Mouse (Mus musculus) hindbrain, embryonic 11.5 days (tissue): Measurements from ENCODE around the gene Atg2a. TPM values are rescaled to one million over a fixed set of nuclear protein-coding genes. Genes with fewer than 3 reads are reported as not detected.

Source experiments
- ATAC-seq: fragments of 200-750 bp; cut with Nextera tagmentation; 2 replicates; pipeline ENCODE4 v1.8.0; 2017; ENCODE audit warnings: mild to moderate bottlenecking, moderate TSS enrichment, moderate library complexity; ENCODE audit not compliant: low FRiP score
- DNase-seq: peaks from one replicate; pipeline ENCODE4 v3.0.0-alpha.2; 2015; ENCODE audit warnings: low spot score
- H3K27ac ChIP-seq: fragments of 300-500 bp; sonication (generic); 2 replicates; pipeline ENCODE4 v1.5.1; 2014; ENCODE audit warnings: mild to moderate bottlenecking, low read depth, low read length
- H3K27me3 ChIP-seq: fragments of 300-500 bp; sonication (generic); 2 replicates; pipeline ENCODE4 v1.6.1; 2014; ENCODE audit warnings: mild to moderate bottlenecking, low read length, moderate library complexity, mixed read lengths; ENCODE audit not compliant: control insufficient read depth, insufficient read depth
- H3K36me3 ChIP-seq: fragments of 300-500 bp; sonication (generic); 2 replicates; pipeline ENCODE4 v1.6.1; 2014; ENCODE audit warnings: mild to moderate bottlenecking, low read length, moderate library complexity, mixed read lengths; ENCODE audit not compliant: control insufficient read depth, insufficient read depth
- H3K4me1 ChIP-seq: fragments of 300-500 bp; sonication (generic); replicated peaks from 2 replicates; pipeline ENCODE4 v1.6.1; 2014; ENCODE audit warnings: low read length, mixed read lengths; ENCODE audit not compliant: control insufficient read depth, insufficient read depth
- H3K4me2 ChIP-seq: fragments of 300-500 bp; sonication (generic); replicated peaks from 2 replicates; pipeline ENCODE4 v1.6.1; 2014; ENCODE audit warnings: mild to moderate bottlenecking, low read depth, low read length
- H3K4me3 ChIP-seq: fragments of 300-500 bp; sonication (generic); 2 replicates; pipeline ENCODE4 v1.5.1; 2014; ENCODE audit warnings: low read depth, low read length
- H3K9ac ChIP-seq: fragments of 300-500 bp; sonication (generic); 2 replicates; pipeline ENCODE4 v1.6.1; 2014; ENCODE audit warnings: low read depth, low read length
- H3K9me3 ChIP-seq: fragments of 300-500 bp; sonication (generic); 2 replicates; pipeline ENCODE4 v1.6.1; 2016; ENCODE audit warnings: low read length; ENCODE audit not compliant: control insufficient read depth
- WGBS: fragments of 180-500 bp; shearing (Covaris S2); extraction: QIAGEN DNeasy Blood & Tissue Kit; methylation state at CpG from one replicate; pipeline ENCODE4 v1.1.7; 2014; 5-methylcytosine and 5-hydroxymethylcytosine counted together
- polyA plus RNA-seq: library from polyadenylated mRNA; unstranded; fragments of >200 nt; fragmentation: Nextera tagmentation; extraction: Ambion mirVana; gene quantifications from 2 replicates; pipeline ENCODE4 v1.2.1, GENCODE M21; 2014

Gene Atg2a
- polyA plus RNA-seq, 1 experiment from 2014 or later = 8.1 TPM

DNA sequence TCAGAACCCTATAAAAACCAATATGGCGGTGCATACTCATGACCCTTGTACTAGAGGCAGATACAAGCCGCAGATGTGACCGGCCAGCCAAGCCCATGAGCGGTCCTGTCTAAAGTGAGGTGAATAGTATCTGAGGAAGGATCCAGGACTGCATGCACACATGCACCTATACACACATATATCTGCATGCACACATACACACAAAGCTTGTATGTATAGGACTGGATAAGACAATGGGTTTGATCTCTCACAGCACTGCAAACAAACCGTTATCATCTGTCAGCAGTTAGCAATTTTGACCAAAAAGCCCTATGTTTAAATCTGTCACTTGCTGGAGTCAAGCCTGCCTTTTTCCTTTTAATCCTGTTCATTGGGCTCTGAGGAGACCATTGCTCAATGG lies 60.6 kb downstream of the Atg2a start:
- 95% methylated on average over 5 of the region's 5 CpGs for WGBS
- H3K9me3 ChIP-seq = no peaks in the 10 kb centered on the region
- ATAC-seq (no peak), DNase-seq (no peak)
- H3K4me3 ChIP-seq = no peak overlapping the region
- no peak overlapping the region for H3K9ac ChIP-seq
- no peaks in the 10 kb centered on the region for H3K4me1 ChIP-seq
- no peak overlapping the region for H3K4me2 ChIP-seq
- no peak overlapping the region for H3K27ac ChIP-seq
- H3K27me3 ChIP-seq = no peaks in the 10 kb centered on the region
- no peaks in the 10 kb centered on the region for H3K36me3 ChIP-seq

DNA sequence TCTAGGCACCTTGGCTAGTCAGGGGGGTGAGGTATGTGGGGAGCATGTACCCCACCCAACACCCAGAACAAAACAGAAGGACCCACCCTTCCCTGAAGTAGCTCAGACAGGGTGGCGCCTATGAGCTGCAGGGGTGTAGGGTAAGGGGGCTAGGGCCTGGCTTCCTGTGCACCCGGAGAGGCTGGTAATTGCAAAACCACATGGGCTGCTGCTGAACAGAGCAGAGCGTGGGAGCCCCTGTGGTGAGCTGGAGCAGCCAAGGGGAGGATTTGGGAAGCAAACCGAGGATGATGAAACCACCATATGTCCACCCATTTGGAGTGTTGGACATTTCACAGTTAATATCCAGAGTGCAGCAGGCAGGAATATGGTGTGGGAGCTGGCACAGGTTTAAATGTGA lies 61.1 kb downstream of the Atg2a start:
- H3K4me3 ChIP-seq = no peak overlapping the region

GRCm38 (mm10) chr19:6303831-6304230 lies 62.4 kb downstream of the Atg2a start:
- Histone ChIP-seq H3K27me3 (no peaks in the 10 kb centered on the region), H3K9me3 (no peaks in the 10 kb centered on the region), H3K27ac (no peak overlapping the region), H3K4me3 (no peak overlapping the region), H3K9ac (no peak overlapping the region), H3K4me1 (no peaks in the 10 kb centered on the region), H3K36me3 (no peaks in the 10 kb centered on the region), H3K4me2 (no peak overlapping the region)
- DNase-seq (no peak), ATAC-seq (no peak)
- 70% methylated on average over 6 of the region's 6 CpGs for WGBS

More for the DNA sequence above, 61.1 kb downstream of the Atg2a start:
- Histone ChIP-seq H3K4me2 (no peak overlapping the region), H3K9me3 (no peaks in the 10 kb centered on the region), H3K9ac (no peak overlapping the region), H3K27me3 (no peaks in the 10 kb centered on the region), H3K4me1 (no peaks in the 10 kb centered on the region), H3K27ac (no peak overlapping the region), H3K36me3 (no peaks in the 10 kb centered on the region)
- 43% methylated on average over 4 of the region's 4 CpGs for WGBS
- DNase-seq (no peak), ATAC-seq (no peak)

DNA sequence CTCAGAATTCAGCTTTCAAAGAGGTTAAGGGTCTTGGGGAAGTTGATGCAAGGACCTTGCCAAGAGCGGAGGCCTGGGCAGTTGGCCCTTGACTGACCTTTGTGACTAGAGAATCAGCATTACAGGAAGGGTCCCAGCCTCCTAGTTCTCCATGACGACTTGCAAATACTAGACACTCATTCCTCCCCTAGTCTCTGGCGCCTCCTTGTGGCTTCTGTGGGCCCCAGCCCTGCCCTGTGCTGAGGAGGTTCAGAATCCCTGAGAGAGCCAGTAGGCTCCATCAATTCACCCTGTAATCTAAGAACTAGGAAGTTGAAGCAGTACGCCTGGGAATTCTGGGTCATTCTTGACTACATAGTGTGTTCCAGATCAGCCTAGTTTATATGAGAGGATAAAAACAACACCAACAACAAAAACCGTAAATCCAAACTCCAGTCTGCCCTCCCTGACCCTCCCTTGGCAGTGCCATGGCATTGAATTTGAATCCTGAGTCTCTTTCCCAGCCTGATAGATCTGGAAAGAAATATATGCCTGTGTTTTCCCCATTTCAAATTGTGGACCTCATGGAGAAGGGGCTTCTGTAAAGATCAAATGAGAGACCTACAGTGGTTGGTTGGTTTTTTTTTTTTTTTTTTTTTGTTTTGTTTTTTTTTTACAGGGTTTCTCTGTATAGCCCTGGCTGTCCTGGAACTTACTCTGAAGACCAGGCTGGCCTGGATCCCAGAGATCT lies 63.5 kb downstream of the Atg2a start:
- Histone ChIP-seq H3K27me3 (no peaks in the 10 kb centered on the region), H3K4me2 (no peak overlapping the region), H3K27ac (no peak overlapping the region), H3K36me3 (no peaks in the 10 kb centered on the region), H3K4me1 (no peaks in the 10 kb centered on the region), H3K9ac (no peak overlapping the region), H3K9me3 (no peaks in the 10 kb centered on the region), H3K4me3 (no peak overlapping the region)
- peak; percentile 33; the same call in 1 of the 2 replicates for ATAC-seq
- DNase-seq = peak; percentile 92
- 24% methylated on average over 5 of the region's 5 CpGs for WGBS

- peak overlapping the region; percentile 65 for H3K4me2 ChIP-seq
- 57% methylated on average over 8 of the region's 8 CpGs for WGBS
- no peaks in the 10 kb centered on the region for H3K4me1 ChIP-seq
- no peak overlapping the region; the same call in 1 of the 2 replicates for H3K9ac ChIP-seq
- H3K4me3 ChIP-seq = peak overlapping the region; percentile 58
- H3K27me3 ChIP-seq = no peaks in the 10 kb centered on the region
- H3K27ac ChIP-seq = no peak overlapping the region
- DNase-seq (no peak), ATAC-seq (no peak)
- H3K36me3 ChIP-seq = no peaks in the 10 kb centered on the region
- H3K9me3 ChIP-seq = no peaks in the 10 kb centered on the region
Measured at GRCm38 (mm10) chr19:6305517-6306115, 64.1 kb downstream of the Atg2a start.

GRCm38 (mm10) chr19:6306137-6306551 lies 64.7 kb downstream of the Atg2a start, which contains the start of gene Cdc42bpg:
Gene Cdc42bpg (plus strand): TSS chr19:6306456.
- DNase-seq = peak; percentile 83
- H3K27ac ChIP-seq = no peak within 1 kb of the TSS
- peak; percentile 79 for ATAC-seq
- H3K4me3 ChIP-seq = peak within 1 kb of the TSS; percentile 58
- WGBS = under 1% methylated on average over 25 of the region's 38 CpGs
- H3K4me2 ChIP-seq = peak within 1 kb of the TSS; percentile 65
- H3K4me1 ChIP-seq = no peaks in the 10 kb centered on the region
- H3K27me3 ChIP-seq = no peaks in the 10 kb centered on the region
- H3K36me3 ChIP-seq = no peaks in the 10 kb centered on the region
- no peaks in the 10 kb centered on the region for H3K9me3 ChIP-seq
- H3K9ac ChIP-seq = peak within 1 kb of the TSS; percentile 35

DNA sequence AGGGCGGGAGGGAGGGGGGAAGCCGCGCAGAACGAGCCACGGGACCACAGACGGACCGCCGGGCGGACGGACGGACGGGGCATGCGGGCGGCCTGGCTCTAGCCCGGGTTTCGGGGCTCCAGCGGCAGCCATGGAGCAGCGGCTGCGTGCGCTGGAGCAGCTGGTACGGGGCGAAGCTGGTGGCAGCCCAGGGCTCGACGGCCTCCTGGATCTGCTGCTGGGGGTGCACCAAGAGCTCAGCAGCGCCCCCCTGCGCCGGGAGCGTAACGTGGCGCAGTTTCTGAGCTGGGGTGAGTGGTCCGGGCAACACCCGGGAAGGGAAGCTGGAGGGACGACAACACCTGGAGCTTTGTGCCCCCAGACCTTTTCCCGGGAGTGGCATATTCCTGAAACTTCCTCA lies 65.1 kb downstream of the Atg2a start:
- peak overlapping the region; percentile 65 for H3K4me2 ChIP-seq
- ATAC-seq (peak; percentile 70), DNase-seq (peak; percentile 89)
- no peaks in the 10 kb centered on the region for H3K4me1 ChIP-seq
- WGBS = under 1% methylated on average over 32 of the region's 34 CpGs
- peak overlapping the region; percentile 35 for H3K9ac ChIP-seq
- no peaks in the 10 kb centered on the region for H3K27me3 ChIP-seq
- H3K27ac ChIP-seq = no peak overlapping the region
- no peaks in the 10 kb centered on the region for H3K9me3 ChIP-seq
- no peaks in the 10 kb centered on the region for H3K36me3 ChIP-seq
- H3K4me3 ChIP-seq = peak overlapping the region; percentile 58

GRCm38 (mm10) chr19:6307733-6308531 lies 66.5 kb downstream of the Atg2a start:
- no peak for ATAC-seq
- no peak overlapping the region for H3K4me2 ChIP-seq
- H3K9ac ChIP-seq = no peak overlapping the region

More at GRCm38 (mm10) chr19:6307733-6308531, 66.5 kb downstream of the Atg2a start:
- no peaks in the 10 kb centered on the region for H3K9me3 ChIP-seq
- no peak for DNase-seq
- no peaks in the 10 kb centered on the region for H3K27me3 ChIP-seq
- H3K36me3 ChIP-seq = no peaks in the 10 kb centered on the region
- no peaks in the 10 kb centered on the region for H3K4me1 ChIP-seq
- WGBS = 87% methylated on average over 9 of the region's 9 CpGs
- no peak overlapping the region for H3K27ac ChIP-seq
- H3K4me3 ChIP-seq = no peak overlapping the region
